Mouse (Mus musculus) heart, postnatal 14 days (tissue): ENCODE measurements around the gene Lsr. TPM values are rescaled to one million over a fixed set of nuclear protein-coding genes. Genes with fewer than 3 reads are reported as not detected.
A peak's percentile ranks its signal among the peaks of the same experiment; 100 is the strongest.
"Not testable (repeated sequence)": the region's sequence is repeated elsewhere in the genome, so short reads cannot be mapped to it uniquely, and the experiment has no call there.

ENCODE experiments used
- DNase-seq, 2 experiments: peaks; one replicate each; pipeline ENCODE4 v3.0.0; 2021 to 2022
- intact Hi-C: fragments of 180-260 bp; cut with DNase I; formaldehyde crosslinking; loops from one replicate; pipeline ENCODE4 v1.15.1; 2025
- total RNA-seq, 2 experiments: library from RNA; stranded (reverse); gene quantifications; 2 replicates each; pipeline ENCODE4 v1.2.3; 2021

Gene Lsr
- total RNA-seq, 2 experiments from 2014 or later, result 4.2 to 5.0 TPM

DNA sequence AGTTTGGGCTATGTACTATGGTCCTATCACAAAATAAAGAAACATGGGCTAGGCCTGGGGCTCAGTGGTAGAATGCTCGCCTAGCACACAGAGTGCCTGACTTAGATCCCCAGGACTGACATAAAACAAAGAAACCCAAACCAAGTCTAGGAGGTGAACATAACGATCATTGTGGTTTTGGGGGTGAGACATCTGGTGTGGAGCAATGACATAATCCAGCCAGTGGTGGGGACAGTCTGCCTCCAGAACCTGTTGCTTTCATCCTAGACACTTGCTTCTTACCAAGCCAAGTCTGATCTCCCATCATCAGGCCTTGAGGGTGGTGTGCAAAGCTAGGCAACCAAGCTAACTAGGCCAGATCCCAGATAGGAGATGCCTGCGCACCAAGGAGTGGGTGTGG lies 6.6 kb downstream of the Lsr start:
- intact Hi-C loops, result no loop called here

DNA sequence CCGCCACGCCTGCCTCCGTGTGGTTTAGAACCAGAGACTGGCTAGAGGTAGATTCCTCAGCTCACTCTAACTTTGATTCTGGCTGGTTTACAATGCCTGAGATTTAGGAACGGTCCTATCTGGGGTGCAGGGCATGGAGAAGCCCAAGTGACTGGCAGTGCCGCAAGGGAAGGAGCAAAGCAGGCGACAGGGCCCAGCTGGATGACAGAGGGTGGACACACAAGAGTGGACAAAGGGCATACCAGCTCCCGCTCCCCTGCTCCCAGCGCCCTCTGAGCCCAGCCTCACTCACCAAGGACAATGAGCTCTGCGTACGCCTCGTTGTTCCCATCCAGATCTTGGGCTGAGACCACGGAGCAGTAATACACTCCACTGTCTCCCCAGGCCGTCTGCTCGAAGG lies 7.6 kb downstream of the Lsr start:
- intact Hi-C loops, result no loop called here
- no peak for DNase-seq

More for the DNA sequence above, 6.6 kb downstream of the Lsr start:
- DNase-seq, result no peak

DNA sequence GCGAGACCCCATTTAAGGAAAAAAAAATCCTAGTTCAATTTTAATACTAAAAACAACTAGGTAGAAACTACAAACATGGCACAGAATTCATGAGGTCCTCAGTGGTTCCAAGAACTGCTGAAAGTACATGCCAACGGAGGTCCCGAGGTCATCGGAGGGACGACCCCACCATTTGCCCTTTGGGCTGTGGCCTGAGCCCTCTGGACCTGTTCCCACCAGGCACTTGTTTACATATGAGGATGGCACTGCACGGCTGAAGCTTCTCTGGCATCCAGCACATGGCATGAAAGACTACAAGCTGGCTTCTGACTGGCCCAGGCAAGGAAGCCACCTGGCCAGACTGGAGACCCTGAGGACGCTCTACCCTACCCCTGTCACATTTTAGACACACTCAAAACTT lies 8.9 kb downstream of the Lsr start:
- intact Hi-C loops, result no loop called here
- DNase-seq, result no peak

DNA sequence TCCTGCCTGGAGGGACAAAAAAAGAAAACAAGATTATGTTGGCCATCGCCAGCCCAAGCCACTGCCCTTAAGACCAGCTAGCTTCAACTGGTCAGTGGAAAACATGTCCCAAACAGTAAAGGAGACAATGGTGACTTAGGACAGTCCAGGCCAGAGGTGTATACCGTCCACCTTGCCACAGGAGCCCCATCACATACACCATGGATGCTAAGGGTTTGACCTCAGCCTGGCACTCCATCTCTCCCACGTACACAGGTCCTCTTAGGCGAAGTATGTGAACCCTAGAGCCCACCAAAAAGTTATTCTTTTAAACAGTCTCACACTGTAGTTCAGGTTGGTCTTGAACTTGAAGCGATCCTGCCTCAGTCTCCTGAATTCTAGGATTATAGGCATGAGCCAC lies 10.4 kb downstream of the Lsr start:
- intact Hi-C loops, result no loop called here

DNA sequence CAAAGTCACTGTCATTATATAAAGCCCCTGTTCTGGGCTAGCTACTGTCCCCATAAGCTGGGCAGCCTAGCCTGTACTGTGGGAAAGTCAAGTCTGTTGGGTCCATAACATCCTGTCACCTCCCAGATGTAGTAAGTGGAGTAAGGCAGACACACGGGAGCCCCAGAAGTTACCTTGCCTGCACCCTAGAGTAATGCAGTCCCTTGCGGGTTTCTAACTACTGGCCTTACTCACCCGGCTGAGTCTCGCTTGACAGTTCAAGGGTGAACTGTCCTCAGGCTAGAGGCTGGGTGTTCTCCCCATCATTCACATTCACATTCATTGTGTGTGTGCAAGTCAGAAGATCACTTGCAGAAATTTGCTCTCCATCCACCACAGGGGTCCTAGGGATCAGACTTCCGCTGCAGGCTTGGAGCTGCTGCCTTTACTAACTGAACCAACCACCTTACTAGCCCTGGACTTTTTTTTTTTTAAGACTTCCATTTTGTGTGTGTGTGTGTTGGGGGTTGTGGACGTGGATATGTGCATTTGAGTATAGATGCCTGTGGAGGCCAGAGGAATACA lies 13.4 kb downstream of the Lsr start:
- intact Hi-C loops, result no loop called here

More for the DNA sequence above, 10.4 kb downstream of the Lsr start:
- DNase-seq, result no peak

DNA sequence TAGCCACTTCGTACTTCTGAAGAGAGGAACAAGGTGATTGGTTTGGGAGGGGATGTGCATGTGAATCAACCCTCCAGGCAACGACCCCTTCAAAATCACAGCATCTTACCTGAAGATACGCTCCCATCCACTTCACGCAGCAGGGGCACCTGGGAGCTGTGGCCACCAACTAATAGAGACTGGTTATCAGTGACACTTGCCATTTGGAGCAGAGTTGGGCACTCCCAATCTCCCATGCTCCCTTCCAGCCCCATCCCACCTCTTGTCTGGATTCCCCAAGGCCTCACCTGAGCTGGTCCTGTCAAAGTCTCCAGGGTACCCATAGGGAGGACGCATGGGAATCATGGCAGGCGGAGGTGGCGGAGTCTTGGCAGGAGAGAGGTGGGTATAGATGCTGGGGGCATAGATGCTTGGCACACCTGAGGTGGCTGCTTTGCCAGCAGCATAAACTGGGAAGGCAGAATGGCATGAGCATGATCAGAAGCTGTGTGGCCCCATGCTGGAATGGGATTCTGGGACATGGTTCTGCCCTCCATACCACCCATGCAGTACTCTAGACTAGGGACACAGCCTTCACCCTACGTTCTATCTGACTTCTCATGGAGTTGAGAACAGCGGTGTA lies 14.3 kb downstream of the Lsr start:
- DNase-seq, result no peak
- intact Hi-C loops, result no loop called here

More for the DNA sequence above, 13.4 kb downstream of the Lsr start:
- no peak for DNase-seq

DNA sequence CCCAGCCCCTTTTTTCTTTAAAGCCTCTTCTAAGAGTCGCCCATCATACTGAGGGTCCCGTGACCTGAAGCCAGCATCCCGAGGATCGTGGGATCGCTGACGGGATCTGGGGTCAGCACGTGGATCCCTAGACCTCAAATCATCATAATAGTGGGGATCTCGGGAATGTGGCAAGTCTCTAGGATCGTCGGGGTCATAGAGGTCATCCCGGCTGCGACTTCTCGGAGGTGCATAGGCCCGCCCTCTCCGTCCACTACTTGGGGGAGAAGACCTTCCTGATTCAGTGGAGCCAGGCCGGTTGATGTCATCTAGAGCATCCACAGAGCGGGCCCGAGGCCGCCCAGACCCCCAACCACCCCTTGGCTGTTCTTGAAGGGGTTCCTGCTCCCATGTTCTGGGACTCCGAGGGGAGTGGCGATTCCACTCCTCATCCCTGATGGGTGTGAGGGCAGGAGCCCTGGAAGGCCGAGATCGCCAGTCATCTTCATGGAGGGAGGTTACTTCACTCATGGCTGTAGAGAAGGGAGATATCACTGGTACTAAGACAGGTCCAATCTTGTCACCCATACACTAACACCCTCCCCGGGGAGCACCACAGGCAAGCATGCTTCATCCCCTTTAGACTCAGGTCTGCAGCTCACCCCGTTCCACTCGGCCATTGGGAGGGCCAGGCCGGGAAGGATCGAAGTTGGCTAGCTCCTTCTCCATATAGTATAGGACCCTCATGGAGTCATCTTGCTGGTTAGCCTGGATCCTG lies 15.0 kb downstream of the Lsr start:
- intact Hi-C loops, result no loop called here
- no peak for DNase-seq

DNA sequence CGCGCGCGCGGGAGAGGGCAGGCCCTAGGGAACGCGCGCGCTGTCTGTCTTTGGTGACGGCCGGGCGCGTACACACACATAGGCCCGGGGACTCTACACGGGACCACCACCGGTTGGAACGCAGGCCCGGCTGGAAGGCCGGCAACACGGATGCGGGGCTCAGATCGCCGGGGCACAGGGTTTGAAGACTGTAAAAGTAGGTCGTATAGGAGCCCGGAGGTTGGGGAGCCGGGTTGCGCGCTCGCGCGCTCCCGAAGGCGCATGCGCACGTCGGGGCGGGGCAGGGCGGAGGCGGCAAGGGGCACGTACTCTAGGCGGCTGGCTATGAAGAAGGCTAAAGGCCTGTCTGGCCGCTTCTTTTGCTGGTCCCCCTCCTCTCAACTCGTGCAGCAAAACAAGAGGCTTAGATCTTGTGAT lies 15.9 kb downstream of the Lsr start:
- intact Hi-C loops, result no loop called here
- peak; percentile 95 for DNase-seq

DNA sequence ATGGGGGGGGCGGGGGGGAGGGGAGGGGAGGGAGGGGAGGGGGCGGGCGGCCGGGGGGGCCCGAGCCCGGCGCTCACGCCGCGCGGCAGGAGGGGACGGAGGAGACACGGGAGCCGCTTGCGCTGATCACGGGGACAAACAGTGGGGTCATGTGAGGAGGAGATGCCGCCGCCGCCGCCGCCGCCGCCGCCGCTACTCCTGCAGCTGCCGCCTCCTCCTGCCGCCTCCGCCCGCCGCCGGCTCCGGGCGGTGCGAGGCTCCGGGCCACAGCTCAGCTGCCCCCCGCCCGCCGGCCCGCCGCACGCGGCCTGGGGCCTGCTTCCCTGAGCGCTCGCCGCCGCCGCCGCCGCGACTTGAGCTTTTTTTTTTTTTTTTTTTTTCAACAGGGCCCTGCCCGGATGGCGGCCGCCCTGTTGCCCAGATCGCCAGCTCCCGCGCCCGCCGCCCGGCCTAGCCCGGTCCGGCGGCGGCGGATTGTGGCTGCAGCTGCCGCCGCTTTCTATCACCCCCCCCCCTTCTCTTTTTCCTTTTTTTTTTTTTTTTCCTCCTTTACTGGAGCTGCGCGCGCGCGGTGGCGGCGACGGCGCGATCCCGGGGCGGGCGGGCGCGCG lies 16.4 kb downstream of the Lsr start, which contains the start of gene Usf2:
Gene Usf2, minus strand, starts transcription at position 48 of the 611 bp plus-strand sequence.
- peak; percentile 79 to 85 for DNase-seq
- intact Hi-C loops, result no loop called here

DNA sequence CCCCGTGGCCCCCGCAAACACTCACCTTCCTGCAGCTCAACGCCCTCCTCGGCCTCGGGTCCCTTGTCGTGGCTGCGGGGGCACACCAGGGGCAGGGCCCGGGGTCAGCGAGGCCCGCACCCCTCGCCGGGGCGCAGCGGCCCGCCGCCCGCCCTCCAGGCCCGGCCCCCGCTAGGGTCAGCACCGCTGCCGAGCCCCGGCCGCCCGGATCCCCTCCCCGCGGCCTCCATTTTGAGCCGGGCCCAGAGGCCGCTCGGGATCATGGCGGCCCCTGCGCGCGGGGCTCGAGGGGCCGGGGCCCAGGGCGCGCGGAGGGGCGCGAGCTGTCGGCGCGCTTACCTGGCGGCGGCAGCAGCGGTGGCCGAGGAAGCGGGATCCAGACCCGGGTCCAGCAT lies 16.9 kb downstream of the Lsr start:
- peak; percentile 64 to 70 for DNase-seq
- intact Hi-C loops, result no loop called here

DNA sequence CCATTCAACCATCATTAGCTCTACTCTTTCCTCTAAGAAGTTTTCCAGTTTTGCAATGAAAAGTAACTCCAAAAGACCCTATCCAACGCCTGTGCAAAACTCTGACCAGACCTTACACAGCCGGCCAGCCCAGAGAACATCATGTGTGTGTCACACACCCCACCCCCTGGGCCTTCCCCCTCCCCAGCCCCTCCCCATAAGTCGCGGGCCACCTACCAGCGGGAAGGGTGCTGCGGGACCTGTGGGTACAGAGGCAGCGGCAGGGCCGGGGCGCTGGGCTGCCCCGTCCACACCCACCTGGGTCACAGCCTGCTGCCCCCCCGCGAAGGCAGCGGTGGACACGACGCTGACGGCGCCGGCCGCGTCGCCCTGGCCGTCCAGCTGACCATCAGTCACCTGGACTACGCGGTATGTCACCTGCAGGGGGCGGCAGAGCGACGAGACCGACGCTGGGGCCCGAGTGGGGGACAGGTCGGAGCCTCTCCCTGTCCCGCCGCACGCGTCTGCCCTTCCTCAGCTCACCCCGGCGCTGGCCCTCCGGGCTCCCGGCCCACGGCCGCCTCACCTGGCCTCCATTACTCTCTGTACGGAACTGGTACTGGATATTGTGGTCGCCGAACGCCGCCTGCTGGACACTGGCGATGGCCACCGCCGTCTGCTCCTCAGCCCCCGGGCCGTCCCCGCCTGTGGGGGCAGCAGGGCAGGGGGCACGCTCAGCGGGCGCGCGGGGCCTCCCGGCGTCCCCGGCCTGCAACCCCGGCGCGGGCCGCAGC lies 17.5 kb downstream of the Lsr start:
- DNase-seq, result peak; percentile 93 to 94
- intact Hi-C loops, result no loop called here

DNA sequence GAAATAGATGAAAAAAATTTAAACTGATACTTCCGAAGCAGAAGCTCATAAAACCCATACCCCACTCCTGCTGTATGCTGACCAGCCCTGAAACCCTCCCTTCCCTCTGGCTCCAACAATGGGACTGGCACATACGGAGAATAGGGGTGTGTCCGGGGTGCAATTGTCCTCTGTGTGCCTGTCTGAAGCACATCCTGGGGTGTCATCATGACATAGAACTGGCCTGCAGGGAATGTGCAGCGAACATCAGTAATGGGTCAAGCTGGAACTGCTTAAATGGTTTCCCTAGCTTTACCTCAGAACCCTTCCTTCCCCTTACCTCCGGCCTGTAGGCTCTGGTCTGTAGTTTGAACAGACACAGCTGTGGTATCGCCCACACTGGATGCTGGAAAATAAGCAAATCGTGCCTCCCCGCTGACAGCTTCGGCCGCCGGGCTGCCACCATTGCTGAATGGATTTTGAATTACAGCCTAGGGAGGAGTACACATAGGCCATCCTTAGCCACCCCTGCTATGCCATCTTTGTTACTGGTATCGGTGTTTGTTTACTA lies 18.2 kb downstream of the Lsr start:
- intact Hi-C loops, result no loop called here
- no peak for DNase-seq

DNA sequence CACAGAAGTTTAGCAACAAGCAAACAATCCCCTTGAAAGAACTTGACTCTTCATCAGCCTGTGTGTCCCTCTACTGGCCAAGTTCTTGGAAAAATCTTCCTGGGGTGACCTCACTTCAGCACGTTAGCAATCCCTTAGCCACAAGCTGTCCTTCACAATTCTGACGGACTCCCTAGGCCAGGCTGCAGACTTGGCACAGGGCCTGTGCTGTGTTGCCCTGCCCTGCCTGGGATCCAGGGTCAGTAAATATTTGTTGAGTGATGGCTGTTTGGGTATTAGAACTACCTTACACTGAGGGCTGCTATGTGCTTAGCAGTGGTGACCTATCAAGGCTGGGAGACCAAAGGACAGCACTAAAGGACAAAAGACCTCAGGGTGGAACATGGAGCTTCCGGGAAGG lies 19.2 kb downstream of the Lsr start:
- no peak for DNase-seq
- intact Hi-C loops, result no loop called here

DNA sequence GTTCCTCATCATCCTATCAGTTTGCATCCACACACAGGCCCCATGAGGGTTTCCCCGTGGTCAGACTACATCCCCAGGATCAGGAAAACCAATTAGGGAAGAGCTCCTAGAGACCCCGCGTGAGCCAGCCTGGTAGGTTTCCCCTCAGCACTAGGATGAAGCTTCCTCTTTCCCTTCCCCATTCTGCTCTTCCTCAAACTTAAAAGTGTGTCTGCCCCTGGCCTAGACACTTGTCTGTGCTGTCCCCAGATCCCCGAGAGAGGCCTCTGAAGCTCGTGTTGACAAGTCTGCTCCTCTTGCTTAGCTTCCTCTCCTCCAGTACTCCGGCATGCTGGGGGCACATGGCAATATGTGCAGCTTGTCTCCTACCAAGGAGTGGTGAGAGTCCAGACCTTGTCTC lies 19.8 kb downstream of the Lsr start:
- no peak for DNase-seq

DNA sequence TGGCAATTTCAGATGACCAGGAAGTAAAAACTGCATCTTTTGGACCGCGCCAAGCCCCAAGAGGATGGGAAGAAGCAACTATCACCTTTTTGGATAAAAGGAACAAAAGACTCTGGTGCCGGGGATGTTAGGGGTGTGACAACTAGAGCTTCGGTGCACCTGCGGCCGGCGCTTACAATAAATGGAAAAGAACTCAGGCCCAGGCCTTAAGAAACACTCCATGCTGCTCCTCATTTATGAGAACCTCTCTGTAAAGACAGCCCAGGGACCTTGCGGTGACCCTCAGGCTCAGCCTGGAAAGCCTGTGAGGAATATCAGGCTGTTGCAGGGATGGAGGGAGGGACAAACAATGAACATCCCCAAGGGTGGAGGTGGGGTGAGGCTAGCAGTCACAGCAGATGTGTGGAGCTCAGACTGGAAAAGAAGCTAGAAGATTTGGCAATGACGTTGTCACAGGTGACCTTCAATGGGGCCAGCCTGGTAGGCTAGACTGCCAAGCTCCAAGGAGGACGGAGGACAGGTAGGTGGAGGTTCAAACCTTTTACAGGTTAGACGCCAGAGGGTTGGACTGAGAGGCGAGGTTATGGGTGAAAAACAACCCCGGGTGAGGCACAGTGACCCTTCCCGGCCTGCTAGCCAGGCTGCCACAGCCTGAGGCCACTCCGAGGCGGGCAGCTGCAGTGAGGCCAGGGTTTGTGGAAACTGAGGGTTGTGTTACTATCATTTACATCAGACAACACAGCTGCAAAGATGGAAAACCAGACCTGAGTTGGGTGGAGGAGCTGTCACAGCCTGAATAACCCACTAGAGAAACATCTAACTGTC lies 20.6 kb downstream of the Lsr start:
- intact Hi-C loops, result no loop called here
- DNase-seq, result no peak

More for the DNA sequence above, 19.8 kb downstream of the Lsr start:
- intact Hi-C loops, result no loop called here

DNA sequence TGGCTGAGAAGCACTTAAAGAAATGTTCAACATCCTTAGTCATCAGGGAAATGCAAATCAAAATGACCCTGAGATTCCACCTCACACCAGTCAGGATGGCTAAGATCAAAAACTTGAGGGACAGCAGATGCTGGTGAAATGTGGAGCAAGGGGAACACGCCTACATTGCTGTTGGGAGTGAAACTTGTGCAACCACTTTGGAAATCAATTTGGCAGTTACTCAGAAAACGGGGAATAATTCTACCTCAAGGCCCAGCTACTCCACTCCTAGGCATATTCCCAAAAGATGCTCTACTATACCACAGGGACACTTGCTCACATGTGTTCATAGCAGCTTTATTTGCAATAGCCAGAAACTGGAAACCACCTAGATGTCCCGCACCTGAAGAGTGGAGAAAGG lies 23.4 kb downstream of the Lsr start:
- DNase-seq, intact Hi-C loops: not testable (repeated sequence)

DNA sequence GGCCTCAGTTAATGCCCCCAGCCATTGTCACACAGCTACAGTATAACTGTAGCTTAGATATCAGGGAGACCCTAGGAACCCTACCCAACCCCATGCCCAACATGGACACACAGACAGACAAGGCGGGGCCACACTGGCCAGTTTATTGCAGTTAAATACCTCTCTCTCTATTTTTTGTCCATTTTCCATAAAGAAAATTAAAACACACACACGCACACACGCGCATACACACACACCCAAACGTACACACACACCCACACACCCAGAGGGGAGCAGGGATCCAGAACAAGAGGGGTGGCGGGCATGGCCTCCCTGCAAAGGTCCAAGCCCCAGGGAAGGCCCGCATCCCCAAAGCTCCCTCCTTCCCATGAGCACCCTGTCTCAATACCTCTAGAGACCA lies 27.4 kb downstream of the Lsr start:
- DNase-seq, result no peak
- intact Hi-C loops, result no loop called here

DNA sequence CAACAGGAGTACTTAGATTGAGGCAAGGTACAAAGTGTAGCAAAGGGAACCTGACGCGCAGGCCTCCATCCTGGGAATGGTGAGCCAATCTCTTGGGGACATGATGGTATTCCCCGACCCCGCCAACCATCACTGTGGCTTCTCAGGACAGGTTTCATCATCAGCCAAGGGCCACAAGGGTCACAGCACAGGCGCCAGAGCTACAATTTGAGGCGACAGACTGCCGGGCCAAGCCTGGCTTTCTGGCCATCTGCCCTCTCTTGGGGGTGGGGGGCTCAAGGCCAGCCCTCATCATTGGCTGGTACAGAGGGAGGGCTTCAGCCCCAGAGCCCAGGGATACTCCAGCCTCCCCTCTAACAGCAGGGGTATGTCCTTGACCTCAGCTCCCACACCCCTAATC lies 27.8 kb downstream of the Lsr start:
- DNase-seq, intact Hi-C loops: not testable (repeated sequence)

DNA sequence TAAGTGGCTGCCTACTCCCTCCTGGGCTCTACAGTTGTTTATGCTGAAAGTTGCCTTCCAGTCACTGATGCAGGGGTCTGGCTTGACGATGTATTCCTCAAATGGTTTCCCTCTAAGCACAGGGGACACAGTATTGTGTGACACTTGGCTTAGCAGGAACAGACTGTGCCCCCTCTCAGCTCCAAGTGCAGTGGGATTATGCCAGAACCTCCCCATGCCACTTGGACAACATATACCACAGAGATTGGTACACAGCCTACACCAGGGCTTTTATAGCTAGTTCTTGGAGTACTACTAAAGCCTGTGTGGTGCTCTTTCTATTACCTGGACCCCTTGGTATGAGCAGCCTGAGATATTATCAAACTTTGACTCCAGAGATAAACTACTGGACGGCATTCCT lies 28.6 kb downstream of the Lsr start:
- intact Hi-C loops, DNase-seq: not testable (repeated sequence)
